Mouse (Mus musculus) ES-CJ7 (cell line): ENCODE data around the gene Cyb561d2.
A peak's percentile ranks its signal among the peaks of the same experiment; 100 is the strongest.

Experiments
- DNase-seq: peaks from one replicate; pipeline ENCODE4 v3.0.0; 2011; ENCODE audit warnings: low read depth, low spot score

Cyb561d2 gene

DNA sequence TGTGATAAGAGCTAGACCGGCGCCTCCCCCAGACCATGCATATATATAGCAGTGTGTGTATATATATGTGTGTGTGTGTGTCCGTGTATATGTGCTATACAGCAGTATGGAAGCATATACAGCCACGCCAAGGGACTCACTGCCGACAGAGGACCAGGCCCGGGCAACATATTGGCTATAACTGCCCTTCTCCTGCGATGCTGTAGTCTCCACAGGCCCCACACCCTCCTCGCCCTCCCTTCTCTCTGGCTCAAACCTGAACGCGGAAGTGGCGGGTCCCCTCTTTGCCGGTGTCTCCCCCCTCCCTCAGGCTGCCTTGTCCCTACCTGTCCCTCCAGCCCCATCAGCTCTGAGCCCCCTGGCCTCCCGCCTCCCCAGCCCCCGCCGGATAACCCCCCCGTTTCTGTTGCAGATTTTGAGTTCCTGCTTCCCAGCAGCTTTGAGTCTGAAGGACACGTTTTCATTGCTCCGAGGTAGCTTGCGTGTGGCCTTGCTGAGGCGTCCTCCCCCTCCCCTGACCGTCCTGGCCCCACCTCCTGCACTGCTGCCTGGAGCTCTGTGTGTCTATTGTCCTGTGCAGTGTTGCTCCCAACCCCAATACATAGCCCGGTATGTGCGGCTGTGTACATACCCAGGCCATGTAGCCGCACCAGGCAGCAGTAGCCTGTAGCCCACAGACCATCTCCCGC, 20.1 kb downstream of the Cyb561d2 start:
- DNase-seq = peak; percentile 60

- peak; percentile 73 for DNase-seq
These were observed 20.8 kb downstream of the Cyb561d2 start for GRCm38 (mm10) chr9:107521190-107521589.

DNA sequence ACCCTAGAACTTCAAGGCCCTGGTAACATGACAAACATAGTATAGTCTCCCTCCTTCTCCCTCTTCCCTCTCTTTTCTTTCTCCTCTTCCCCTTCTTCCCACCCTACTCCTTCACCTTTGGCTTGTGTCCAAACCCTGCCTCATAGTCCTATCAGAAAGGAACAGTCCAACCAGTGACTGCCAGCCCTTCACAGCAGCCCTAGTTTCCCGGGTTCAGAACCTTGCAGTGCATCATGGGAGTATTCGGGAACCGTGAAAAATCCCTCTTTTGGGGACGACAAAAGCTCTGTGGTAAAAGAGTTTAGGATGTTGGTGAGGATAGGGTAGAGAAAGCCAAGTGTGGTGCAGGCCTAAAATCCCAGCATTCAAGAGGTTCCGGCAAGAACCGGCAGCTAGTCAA, 21.7 kb downstream of the Cyb561d2 start:
- DNase-seq = no peak

- DNase-seq = peak; percentile 78
These were observed 27.6 kb downstream of the Cyb561d2 start for GRCm38 (mm10) chr9:107514303-107514955.

GRCm38 (mm10) chr9:107512326-107512725, 29.7 kb downstream of the Cyb561d2 start:
- no peak for DNase-seq

- no peak for DNase-seq
These were observed 30.6 kb downstream of the Cyb561d2 start for GRCm38 (mm10) chr9:107511436-107511835.

DNA sequence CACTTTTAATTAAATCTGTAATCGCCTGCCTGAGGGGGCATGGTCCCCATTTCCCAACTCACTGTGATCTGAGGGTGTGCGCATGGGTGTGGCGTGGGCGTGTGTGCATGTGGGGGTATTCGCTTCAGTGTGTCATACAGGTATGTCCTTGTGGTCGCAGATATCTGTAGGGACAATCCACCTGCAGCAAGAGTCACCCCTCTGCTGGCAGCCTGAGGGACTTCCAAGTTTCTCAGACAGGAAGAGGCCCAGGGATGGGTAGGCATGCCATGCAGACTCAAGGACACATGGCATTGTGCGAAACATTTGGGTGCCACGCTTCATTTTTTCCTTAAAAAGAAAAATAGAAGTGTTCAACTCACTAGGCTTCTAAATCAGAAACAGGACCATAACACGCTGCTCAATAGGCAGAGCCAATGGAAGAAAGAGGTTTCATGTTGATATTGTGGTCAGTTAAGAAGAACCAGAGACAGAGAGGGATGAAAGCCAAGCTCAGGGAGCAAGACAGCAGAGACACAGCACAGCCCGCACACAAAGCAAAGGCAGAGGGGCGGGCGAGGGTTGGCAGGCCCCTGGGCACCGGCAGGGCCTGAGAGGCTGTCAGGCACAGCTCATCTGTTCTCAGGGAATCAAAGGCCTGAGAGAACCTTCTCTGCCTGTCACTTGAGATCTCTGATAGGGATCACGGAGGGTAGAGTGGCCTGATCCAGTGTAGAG, 31.5 kb downstream of the Cyb561d2 start:
- DNase-seq = no peak

DNA sequence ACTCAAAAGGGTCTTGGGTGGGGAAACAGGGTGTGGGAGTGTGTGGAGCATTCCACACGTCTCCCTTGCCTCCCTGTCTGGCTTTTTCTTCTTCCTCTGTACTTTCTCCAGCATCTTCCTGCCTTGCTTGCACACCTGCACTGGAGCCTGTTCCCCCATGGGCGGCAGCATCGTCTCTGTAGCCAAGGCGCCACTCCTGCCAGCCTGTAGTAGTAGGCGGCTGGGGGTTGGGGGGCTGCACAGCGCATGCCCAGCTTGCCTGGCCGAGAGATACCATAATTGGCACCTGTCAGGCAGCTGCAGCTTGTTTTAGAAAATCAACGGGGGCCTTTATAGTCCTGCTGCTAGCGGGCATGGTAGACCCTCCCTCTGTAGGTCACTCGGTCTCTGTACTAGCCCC, 33.7 kb downstream of the Cyb561d2 start:
- peak; percentile 26 for DNase-seq

- no peak for DNase-seq
These were observed 37.1 kb downstream of the Cyb561d2 start for GRCm38 (mm10) chr9:107504662-107505537.

DNA sequence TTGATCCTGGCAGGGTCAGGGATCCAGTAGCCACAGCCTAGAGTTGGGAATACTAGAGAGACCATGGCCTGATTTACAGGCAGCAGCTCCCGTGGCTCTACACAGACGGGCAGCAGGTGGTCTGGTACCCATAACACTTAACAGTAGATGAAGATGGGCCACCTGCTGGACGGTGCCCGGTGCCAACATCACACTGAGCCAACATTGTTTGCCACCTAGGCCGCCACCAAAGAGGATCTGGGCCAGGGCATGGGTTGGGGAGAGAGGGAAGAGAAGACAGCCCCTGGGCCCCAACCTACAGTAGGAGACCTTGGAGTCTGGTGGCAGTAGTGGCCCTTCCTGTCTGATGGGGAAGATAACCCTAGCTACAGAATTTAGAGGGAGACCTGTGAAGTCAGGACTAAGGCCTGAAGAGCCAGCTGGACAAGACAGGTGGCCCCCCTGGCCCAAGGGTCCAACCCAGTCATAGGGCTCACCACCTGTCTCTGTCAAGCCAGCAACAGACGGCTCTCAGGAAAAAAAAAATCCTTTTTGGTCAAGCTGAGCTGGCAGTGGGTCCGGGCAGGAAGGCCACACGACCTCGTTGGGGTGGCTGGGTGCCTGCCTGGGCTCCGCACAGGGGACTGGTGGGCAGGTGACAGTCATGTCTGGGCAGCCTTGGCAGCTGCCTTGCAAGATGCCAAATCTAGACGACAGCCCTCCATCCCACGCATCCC, 39.7 kb downstream of the Cyb561d2 start:
- DNase-seq = no peak

DNA sequence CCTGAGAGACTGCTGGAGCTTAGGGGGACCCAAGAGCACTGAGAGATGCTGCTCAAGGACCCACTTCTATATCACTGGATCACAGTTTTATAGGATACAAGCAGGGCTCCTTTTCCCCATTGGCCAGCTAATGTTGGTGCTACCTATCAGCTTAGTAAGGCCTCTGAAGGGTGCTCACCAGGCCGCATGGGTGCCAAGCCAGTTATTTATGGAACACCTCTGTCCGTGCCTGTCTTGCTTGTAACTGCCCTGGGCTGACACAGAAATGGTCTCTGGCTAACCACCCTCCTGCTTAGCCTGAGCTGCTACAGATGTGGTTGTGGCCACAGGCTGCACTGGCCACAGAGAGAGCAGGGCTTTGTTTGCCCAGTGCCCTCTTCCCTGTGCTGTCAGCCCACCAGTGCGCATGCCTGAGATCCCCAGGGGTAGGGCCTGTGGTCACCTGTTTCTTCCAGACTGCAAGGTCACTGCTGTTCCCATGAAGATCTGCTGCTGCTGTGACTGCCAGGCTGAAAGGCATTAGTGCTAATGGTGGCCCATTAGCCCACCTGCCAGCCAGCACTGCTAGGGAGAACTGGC, 41.2 kb downstream of the Cyb561d2 start:
- no peak for DNase-seq

DNA sequence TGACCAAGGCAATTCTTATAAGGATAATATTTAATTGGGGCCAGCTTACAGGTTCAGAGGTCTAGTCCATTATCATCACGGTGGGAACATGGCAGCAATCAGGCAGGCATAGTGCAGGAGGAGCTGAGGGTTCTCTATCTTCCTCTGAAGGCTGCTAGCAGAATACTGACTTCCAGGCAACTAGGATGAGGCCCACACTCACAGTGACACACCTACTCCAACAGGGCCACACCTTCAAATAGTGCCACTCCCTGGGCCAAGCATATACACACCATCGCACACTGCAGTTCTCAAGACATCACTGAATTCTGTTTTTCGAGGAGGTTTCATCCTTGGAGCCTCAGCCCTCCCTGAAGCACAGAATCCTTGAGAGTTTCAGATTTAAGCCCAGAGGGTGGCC, 45.6 kb downstream of the Cyb561d2 start:
- no peak for DNase-seq

GRCm38 (mm10) chr9:107494238-107494637, 47.8 kb downstream of the Cyb561d2 start:
- DNase-seq = no peak

DNA sequence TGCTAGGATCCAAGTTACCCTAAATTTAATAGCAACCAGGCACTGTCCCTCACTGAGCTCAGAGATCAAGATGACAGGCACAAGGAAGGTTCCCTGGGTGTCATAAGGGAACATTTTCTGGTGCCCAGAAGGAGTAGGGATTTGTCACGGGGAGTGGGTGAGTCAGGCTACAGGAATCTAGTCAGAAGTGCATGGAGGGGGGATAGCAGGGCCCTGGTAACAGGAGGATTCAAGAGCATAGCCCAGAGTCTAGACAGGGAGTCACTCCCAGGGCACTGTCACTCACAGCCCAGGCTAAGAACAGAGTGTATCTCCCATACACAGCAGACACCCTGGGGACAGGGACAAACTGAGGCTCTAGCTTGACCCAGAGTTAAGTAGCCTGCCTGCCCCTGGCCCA, 48.5 kb downstream of the Cyb561d2 start:
- DNase-seq = no peak

DNA sequence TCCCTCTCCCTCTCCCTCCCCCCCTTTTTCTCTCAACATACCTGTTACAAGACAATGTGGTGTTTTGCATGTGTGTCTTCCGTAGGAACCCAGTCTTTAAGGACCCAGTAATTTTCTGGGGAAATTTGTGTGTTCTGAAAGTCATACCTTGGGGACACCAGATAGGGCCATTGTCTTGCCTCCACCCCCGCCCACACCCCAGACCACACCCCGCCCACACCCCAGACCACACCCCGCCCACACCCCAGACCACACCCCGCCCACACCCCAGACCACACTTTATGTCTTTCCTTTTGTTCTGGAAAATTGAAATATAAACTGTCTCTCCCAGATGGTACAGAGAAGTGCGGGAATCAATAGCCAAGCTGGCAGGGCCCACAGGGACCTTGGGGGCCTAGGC, 51.4 kb downstream of the Cyb561d2 start:
- DNase-seq = no peak

DNA sequence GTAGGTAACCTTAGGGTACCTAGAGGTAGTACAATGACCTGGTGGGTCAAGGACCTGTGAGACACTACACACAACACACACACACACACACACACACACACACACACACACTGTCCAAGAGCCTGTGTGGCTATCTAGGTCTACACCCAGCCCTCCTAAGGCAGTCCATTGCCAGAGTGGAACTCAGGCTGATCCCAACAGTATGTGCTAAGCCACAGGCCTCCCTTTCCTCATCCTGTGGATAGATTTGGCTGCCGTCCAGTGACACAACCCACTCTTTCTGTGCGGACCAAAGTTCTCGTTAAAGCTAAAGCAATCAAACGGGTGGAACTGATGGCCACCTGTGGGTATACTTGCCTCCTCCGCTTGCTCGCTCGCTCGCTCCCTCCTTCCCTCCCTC, 51.8 kb downstream of the Cyb561d2 start:
- no peak for DNase-seq
